Mouse (Mus musculus): ENCODE results near the gene Gm28047.

Gm28047 gene

DNA sequence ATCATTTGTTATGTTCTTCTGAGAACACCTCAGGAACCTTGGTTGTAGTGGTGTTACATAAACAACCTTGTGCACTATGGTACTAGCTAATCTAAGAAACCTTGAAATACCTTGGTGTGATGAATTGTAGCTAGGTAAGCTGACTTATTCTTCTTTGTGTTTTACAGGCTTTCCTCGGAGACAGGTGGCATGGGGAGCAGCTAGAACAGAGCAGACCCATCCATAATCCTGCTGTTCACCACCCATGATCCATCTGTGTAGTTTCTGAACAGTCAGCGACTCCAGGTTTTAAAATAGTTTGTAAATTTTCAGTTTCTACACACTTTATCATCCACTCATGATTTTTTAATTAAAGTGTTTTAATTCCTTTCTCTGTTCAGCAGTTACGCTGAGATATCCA, 126.5 kb downstream of the Gm28047 start:
- DNase-seq (ENCODE audit: low spot score): no peak

DNA sequence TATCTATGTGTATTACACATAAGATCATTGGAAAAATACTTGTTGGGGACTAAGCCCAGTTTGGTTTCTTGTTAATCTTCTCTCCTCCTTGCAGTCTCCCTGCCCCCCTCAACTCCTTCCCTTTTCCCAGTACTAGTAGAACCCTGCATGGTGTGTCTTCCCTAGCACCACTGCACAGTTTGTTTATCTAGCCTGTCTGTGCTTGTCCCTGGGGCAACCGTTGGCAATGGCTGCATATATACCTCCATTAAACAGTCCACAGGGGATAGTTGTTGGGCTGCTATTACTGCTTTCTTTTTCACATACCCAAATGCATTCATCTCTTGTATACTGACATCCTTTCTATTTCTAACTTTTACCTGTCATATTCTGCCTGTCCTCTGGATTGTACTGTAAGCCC, 137.2 kb downstream of the Gm28047 start:
- DNase-seq (ENCODE audit: low spot score): no peak

DNA sequence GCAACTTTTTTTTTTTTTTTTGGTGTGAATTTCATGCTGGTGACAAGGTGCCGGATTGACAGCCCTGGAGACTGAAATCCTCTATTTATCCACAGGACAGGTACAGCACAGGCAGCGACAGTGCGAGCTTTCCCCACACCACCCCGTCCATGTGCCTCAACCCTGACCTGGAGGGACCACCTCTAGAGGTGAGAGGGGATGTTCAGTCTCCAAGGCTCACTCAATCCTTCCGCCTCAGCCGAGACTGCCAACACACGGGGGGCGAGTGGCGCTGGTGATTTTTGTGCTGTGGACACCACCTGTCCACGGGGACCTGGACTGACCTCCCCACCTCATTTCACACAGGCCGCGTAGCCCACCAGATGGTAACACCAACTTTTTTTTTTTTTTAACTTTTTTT, 139.0 kb downstream of the Gm28047 start:
- DNase-seq (ENCODE audit: low spot score): no peak

DNA sequence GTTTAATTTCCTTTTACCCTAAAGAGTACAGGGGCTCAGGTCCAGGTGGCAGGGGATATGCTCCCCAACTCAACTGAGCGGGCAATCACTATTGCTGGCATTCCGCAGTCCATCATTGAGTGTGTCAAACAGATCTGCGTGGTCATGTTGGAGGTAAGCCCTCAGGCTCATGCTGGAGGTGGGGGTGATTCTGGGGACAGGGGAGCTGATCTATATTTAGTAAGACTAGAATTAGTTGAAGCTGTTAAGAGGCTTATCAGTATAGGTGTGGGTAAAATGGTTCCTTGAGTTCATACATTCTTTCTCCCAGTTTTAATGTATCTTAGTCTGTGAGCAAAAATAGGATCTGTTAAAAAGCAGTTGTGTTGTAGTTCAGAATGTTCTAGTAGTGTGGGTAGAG, 141.7 kb downstream of the Gm28047 start:
- DNase-seq (ENCODE audit: low spot score): no peak

DNA sequence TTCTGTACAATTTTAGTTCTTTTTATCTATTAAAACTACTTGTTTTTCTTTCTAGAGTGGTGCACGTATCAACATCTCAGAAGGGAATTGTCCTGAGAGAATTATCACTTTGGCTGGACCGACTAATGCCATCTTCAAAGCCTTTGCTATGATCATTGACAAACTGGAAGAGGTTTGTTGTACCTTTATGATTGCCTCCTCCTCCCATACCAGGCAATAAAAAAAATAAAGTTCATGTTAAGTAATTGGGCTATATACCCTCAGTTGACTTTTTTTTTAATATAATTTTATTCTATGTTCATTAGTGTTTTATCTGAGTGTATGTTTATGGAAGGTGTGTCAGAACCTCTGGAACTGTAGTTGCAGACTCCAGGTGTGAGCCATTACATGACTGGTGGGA, 150.3 kb downstream of the Gm28047 start:
- DNase-seq (ENCODE audit: low spot score): no peak
